Mouse (Mus musculus) G1E-ER4 (cell line): Measurements from ENCODE around the gene Prpf4b. TPM values are rescaled to one million over a fixed set of nuclear protein-coding genes. Genes with fewer than 3 reads are reported as not detected.

Experiments used
- GATA1 ChIP-seq: IDR thresholded peaks from one replicate; pipeline ENCODE4 v1.8.0; 2012; ENCODE audit warnings: low read length, inconsistent platforms
- polyA plus RNA-seq: library from polyadenylated mRNA; stranded (reverse); fragments of >175 nt; gene quantifications from 2 replicates; pipeline ENCODE4 v1.2.3, GENCODE M21; 2012

Gene Prpf4b
- polyA plus RNA-seq, 1 experiment: 37.2 TPM

- TF ChIP-seq GATA1: no peak
Observed at GRCm38 (mm10) chr13:34914614-34915013, 39.5 kb downstream of the Prpf4b start.

- TF ChIP-seq GATA1: no peak
Observed at GRCm38 (mm10) chr13:34916520-34917167, 41.5 kb downstream of the Prpf4b start.

GRCm38 (mm10) chr13:34924210-34924609, 49.1 kb downstream of the Prpf4b start, which contains the start of the genes Fam217a and 4933417A18Rik:
Gene Fam217a (minus strand): TSS chr13:34924310.
Gene 4933417A18Rik (plus strand): TSS chr13:34924409.
- no peak for TF ChIP-seq GATA1

DNA sequence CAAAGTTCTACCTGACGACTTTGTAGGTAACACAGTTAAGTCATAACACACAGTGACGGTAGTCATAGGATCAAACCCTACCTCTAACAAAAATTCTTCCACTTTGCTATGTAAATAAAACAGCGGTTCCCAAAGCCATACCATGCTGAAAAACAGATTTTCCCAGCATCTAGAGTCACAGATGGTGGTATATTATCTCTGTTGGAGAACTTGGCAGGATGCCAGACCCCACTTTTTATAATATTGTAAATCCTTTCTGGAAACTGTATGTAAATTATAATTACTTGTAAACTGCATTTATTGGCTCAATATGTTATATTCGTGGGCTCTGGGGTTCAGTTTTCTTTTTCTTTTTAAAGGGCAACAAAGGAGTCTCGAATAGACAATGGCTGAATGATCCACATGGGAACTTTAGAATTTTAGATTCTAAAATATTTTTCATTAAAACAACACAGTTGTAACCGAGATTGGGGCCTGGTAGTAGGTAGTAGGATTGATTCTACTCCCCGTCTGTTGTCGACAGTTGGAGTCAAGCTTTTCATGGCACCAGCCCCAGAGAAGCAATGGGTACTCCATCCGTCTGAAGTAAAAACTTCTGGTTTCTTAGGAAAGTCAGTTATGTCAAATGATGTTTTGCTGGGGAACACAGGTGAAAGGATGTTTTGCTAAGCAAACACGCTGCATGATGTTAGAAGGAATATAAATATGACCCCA, 60.0 kb downstream of the Prpf4b start:
- no peak for TF ChIP-seq GATA1

DNA sequence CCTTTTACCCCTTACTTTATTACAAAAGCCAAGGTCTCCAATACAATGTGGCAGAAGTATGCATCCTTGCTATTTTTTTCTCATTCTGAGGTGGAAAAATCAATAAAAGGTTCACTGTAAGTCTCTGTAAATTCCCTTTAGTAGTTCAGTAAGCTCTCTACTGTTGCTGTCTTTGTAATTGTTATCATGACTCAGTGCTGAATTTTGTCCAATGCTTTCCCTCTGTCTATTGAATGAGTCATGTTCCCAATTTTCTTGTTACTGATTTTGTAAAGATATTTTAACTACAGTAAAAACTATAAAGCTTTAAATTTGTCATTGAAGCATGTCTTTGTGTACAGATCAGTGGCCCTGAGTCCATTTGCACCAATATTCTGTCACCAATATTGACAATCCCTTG, 67.3 kb downstream of the Prpf4b start:
- no peak for TF ChIP-seq GATA1

Other genes starting within 250 kb of the Prpf4b start
- gene Pxdc1, start 221.8 kb upstream of the Prpf4b start, polyA plus RNA-seq: not detected in 2 replicates
- gene Fam50b, start 140.5 kb upstream of the Prpf4b start, polyA plus RNA-seq: 0.12 and 0.18 TPM in 2 replicates
- gene Fam217a, start 49.0 kb downstream of the Prpf4b start, polyA plus RNA-seq: not detected in 2 replicates
- not detected in 2 replicates for gene 4933417A18Rik, start 49.1 kb downstream of the Prpf4b start, polyA plus RNA-seq
- gene Eci3, start 88.5 kb downstream of the Prpf4b start, polyA plus RNA-seq: not detected in 2 replicates
- 5.6 and 6.2 TPM in 2 replicates for gene Eci2, start 151.8 kb downstream of the Prpf4b start, polyA plus RNA-seq